Mouse (Mus musculus): ENCODE measurements at regions not wholly inside any gene's neighbourhood (a gene's known extent, or its start where the extent isn't known, plus 50 kb on each side); places are given as distances from the start of the nearest gene placed in this dataset.

DNA sequence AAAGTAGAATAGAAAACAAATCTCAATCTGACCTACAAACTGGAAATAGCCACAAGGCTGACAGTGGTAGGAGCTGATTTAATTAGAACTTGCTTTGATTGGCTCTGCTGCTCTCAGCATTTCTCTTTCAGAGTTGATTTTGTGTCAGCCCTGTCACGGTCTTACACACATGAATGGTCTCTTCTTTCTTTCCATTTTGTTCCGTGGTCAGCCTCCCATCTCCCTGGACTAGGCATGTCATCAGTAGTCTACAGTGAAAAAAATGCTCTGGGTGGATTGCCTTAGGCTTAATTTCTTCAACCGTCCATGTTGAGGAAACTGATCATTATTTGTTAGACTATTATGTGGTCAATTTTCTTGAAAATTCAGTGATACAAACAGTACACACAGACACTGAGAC lies 285.0 kb downstream of the Nup35 start:
- no peak overlapping the region for H3K4me3 ChIP-seq (ENCODE audit: low read depth, low read length)
- H3K4me2 ChIP-seq (ENCODE audit: low read depth) = no peak overlapping the region
- H3K27me3 ChIP-seq (ENCODE audit: control insufficient read depth, insufficient read depth, low read length) = no peaks in the 10 kb centered on the region
- H3K9me3 ChIP-seq (ENCODE audit: control insufficient read depth, low read length) = no peaks in the 10 kb centered on the region
- DNase-seq (ENCODE audit: low spot score) (no peak), ATAC-seq (ENCODE audit: insufficient read depth, low FRiP score, low TSS enrichment) (no peak)
- H3K4me1 ChIP-seq (ENCODE audit: control insufficient read depth, insufficient read depth, low read length) = no peaks in the 10 kb centered on the region
- H3K36me3 ChIP-seq (ENCODE audit: control insufficient read depth, insufficient read depth, low read length) = no peaks in the 10 kb centered on the region
- no peak overlapping the region for H3K9ac ChIP-seq (ENCODE audit: low read length)
- WGBS = 59% methylated on average over 3 of the region's 3 CpGs
- H3K27ac ChIP-seq (ENCODE audit: low read depth, low read length) = no peak overlapping the region

DNA sequence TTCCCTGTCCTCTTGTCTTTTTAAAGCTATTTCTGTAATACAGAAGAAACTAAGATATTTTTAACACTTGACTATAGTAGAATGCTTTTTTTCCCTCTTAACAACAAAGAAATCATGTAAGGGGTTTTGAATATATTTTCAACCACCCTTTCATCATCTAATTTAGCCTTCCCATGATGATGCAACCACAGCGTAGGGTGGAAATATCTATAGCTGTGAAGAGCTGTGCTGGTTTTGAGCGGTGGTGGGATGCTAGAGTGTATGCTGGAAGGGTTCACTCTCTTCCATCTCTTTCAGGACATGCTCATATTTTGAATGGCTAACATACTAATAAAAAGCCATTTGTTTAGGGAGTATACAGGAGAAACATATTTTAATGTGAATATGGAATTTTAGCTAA lies 296.4 kb downstream of the Nup35 start:
- 89% methylated on average over 2 of the region's 2 CpGs for WGBS
- no peak overlapping the region for H3K9ac ChIP-seq (ENCODE audit: low read length)
- no peaks in the 10 kb centered on the region for H3K9me3 ChIP-seq (ENCODE audit: control insufficient read depth, low read length)
- H3K36me3 ChIP-seq (ENCODE audit: control insufficient read depth, insufficient read depth, low read length) = no peaks in the 10 kb centered on the region
- H3K4me3 ChIP-seq (ENCODE audit: low read depth, low read length) = no peak overlapping the region
- no peaks in the 10 kb centered on the region for H3K27me3 ChIP-seq (ENCODE audit: control insufficient read depth, insufficient read depth, low read length)
- no peak overlapping the region for H3K4me2 ChIP-seq (ENCODE audit: low read depth)
- no peak for ATAC-seq (ENCODE audit: insufficient read depth, low FRiP score, low TSS enrichment)
- H3K4me1 ChIP-seq (ENCODE audit: control insufficient read depth, insufficient read depth, low read length) = no peaks in the 10 kb centered on the region
- DNase-seq (ENCODE audit: low spot score) = no peak
- H3K27ac ChIP-seq (ENCODE audit: low read depth, low read length) = no peak overlapping the region

- no peaks in the 10 kb centered on the region for H3K36me3 ChIP-seq (ENCODE audit: control insufficient read depth, insufficient read depth, low read length)
- H3K4me2 ChIP-seq (ENCODE audit: low read depth) = no peak overlapping the region
- H3K27me3 ChIP-seq (ENCODE audit: control insufficient read depth, insufficient read depth, low read length) = no peaks in the 10 kb centered on the region
- no peaks in the 10 kb centered on the region for H3K4me1 ChIP-seq (ENCODE audit: control insufficient read depth, insufficient read depth, low read length)
- 86% methylated on average over 3 of the region's 3 CpGs for WGBS
- no peak for ATAC-seq (ENCODE audit: insufficient read depth, low FRiP score, low TSS enrichment)
- H3K9me3 ChIP-seq (ENCODE audit: control insufficient read depth, low read length) = no peaks in the 10 kb centered on the region
- no peak overlapping the region for H3K9ac ChIP-seq (ENCODE audit: low read length)
- H3K27ac ChIP-seq (ENCODE audit: low read depth, low read length) = no peak overlapping the region
- no peak overlapping the region for H3K4me3 ChIP-seq (ENCODE audit: low read depth, low read length)
- no peak for DNase-seq (ENCODE audit: low spot score)
Observed at GRCm38 (mm10) chr2:80945521-80945920, 328.5 kb downstream of the Nup35 start.

- ATAC-seq (ENCODE audit: insufficient read depth, low FRiP score, low TSS enrichment) = no peak
- WGBS = 88% methylated on average over 5 of the region's 5 CpGs
- Histone ChIP-seq H3K9ac (ENCODE audit: low read length) (no peak overlapping the region), H3K4me1 (ENCODE audit: control insufficient read depth, insufficient read depth, low read length) (no peaks in the 10 kb centered on the region), H3K27ac (ENCODE audit: low read depth, low read length) (no peak overlapping the region), H3K4me3 (ENCODE audit: low read depth, low read length) (no peak overlapping the region), H3K4me2 (ENCODE audit: low read depth) (no peak overlapping the region), H3K9me3 (ENCODE audit: control insufficient read depth, low read length) (no peaks in the 10 kb centered on the region), H3K27me3 (ENCODE audit: control insufficient read depth, insufficient read depth, low read length) (no peaks in the 10 kb centered on the region), H3K36me3 (ENCODE audit: control insufficient read depth, insufficient read depth, low read length) (no peaks in the 10 kb centered on the region)
- no peak for DNase-seq (ENCODE audit: low spot score)
Observed at GRCm38 (mm10) chr2:80966766-80967165, 349.7 kb downstream of the Nup35 start.

GRCm38 (mm10) chr2:80967260-80967659 lies 350.2 kb downstream of the Nup35 start:
- no peak overlapping the region for H3K4me2 ChIP-seq (ENCODE audit: low read depth)
- H3K4me1 ChIP-seq (ENCODE audit: control insufficient read depth, insufficient read depth, low read length) = no peaks in the 10 kb centered on the region
- no peak overlapping the region for H3K9ac ChIP-seq (ENCODE audit: low read length)
- 85% methylated on average over 11 of the region's 11 CpGs for WGBS
- no peaks in the 10 kb centered on the region for H3K9me3 ChIP-seq (ENCODE audit: control insufficient read depth, low read length)
- H3K27me3 ChIP-seq (ENCODE audit: control insufficient read depth, insufficient read depth, low read length) = no peaks in the 10 kb centered on the region
- no peak overlapping the region for H3K27ac ChIP-seq (ENCODE audit: low read depth, low read length)
- DNase-seq (ENCODE audit: low spot score) (no peak), ATAC-seq (ENCODE audit: insufficient read depth, low FRiP score, low TSS enrichment) (no peak)
- no peaks in the 10 kb centered on the region for H3K36me3 ChIP-seq (ENCODE audit: control insufficient read depth, insufficient read depth, low read length)
- no peak overlapping the region for H3K4me3 ChIP-seq (ENCODE audit: low read depth, low read length)

DNA sequence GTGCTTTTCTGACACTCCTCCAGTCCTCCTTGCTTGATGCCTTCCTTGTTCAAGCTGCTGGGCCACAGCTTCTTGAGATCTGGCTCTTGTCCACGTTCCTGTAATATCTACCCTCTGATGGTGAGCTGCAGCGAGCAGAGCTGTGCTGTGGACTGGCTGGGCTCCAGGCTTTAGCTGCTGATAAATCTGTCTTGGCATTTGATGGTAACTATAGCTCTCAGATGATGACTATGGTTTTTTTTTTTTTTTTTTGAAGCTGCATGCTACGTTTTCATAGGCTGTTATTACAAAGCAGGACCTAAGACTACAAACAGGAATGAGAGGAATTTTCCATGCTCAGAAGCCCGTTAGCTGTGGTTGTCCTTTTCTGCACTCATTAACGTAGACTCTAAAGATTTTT lies 352.3 kb downstream of the Nup35 start:
- Histone ChIP-seq H3K27ac (ENCODE audit: low read depth, low read length) (no peak overlapping the region), H3K36me3 (ENCODE audit: control insufficient read depth, insufficient read depth, low read length) (no peaks in the 10 kb centered on the region), H3K4me1 (ENCODE audit: control insufficient read depth, insufficient read depth, low read length) (no peaks in the 10 kb centered on the region), H3K9me3 (ENCODE audit: control insufficient read depth, low read length) (no peaks in the 10 kb centered on the region), H3K27me3 (ENCODE audit: control insufficient read depth, insufficient read depth, low read length) (no peaks in the 10 kb centered on the region), H3K4me3 (ENCODE audit: low read depth, low read length) (no peak overlapping the region), H3K4me2 (ENCODE audit: low read depth) (no peak overlapping the region), H3K9ac (ENCODE audit: low read length) (no peak overlapping the region)
- DNase-seq (ENCODE audit: low spot score) (no peak), ATAC-seq (ENCODE audit: insufficient read depth, low FRiP score, low TSS enrichment) (no peak)
- 86% methylated on average over 5 of the region's 5 CpGs for WGBS

- H3K27ac ChIP-seq (ENCODE audit: low read depth, low read length) = no peak overlapping the region
- no peak for ATAC-seq (ENCODE audit: insufficient read depth, low FRiP score, low TSS enrichment)
- H3K4me2 ChIP-seq (ENCODE audit: low read depth) = no peak overlapping the region
- no peaks in the 10 kb centered on the region for H3K27me3 ChIP-seq (ENCODE audit: control insufficient read depth, insufficient read depth, low read length)
- H3K4me1 ChIP-seq (ENCODE audit: control insufficient read depth, insufficient read depth, low read length) = no peaks in the 10 kb centered on the region
- H3K36me3 ChIP-seq (ENCODE audit: control insufficient read depth, insufficient read depth, low read length) = no peaks in the 10 kb centered on the region
- WGBS = 79% methylated on average over 2 of the region's 2 CpGs
- no peaks in the 10 kb centered on the region for H3K9me3 ChIP-seq (ENCODE audit: control insufficient read depth, low read length)
- no peak overlapping the region for H3K9ac ChIP-seq (ENCODE audit: low read length)
- DNase-seq (ENCODE audit: low spot score) = no peak
- no peak overlapping the region for H3K4me3 ChIP-seq (ENCODE audit: low read depth, low read length)
Observed at GRCm38 (mm10) chr2:80973217-80973616, 356.2 kb downstream of the Nup35 start.

DNA sequence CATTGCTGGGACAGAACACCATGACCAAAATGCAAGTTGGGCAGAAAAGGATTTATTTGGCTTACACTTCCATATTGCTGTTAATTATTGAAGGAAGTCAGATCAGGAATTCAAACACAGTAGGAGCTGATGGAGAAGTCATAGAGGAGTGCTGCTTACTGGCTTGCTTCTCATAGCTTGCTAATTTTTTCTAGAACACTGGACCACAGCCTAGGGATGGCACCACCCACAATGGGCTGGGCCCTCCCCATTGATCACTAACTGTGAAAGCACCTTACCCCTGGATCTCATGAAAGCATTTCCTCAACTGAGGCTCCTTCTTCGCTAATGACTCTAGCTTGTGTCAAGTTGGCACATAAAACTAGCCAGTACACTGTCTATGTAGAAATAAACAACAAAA lies 381.3 kb downstream of the Nup35 start:
- DNase-seq (ENCODE audit: low spot score) (no peak), ATAC-seq (ENCODE audit: insufficient read depth, low FRiP score, low TSS enrichment) (no peak)
- Histone ChIP-seq H3K4me1 (ENCODE audit: control insufficient read depth, insufficient read depth, low read length) (no peaks in the 10 kb centered on the region), H3K27me3 (ENCODE audit: control insufficient read depth, insufficient read depth, low read length) (no peaks in the 10 kb centered on the region), H3K4me3 (ENCODE audit: low read depth, low read length) (no peak overlapping the region), H3K27ac (ENCODE audit: low read depth, low read length) (no peak overlapping the region), H3K36me3 (ENCODE audit: control insufficient read depth, insufficient read depth, low read length) (no peaks in the 10 kb centered on the region), H3K4me2 (ENCODE audit: low read depth) (no peak overlapping the region), H3K9ac (ENCODE audit: low read length) (no peak overlapping the region), H3K9me3 (ENCODE audit: control insufficient read depth, low read length) (no peaks in the 10 kb centered on the region)
- WGBS = 89% methylated on average over 1 of the region's 1 CpGs

GRCm38 (mm10) chr2:81007071-81007470 lies 390.0 kb downstream of the Nup35 start:
- H3K4me2 ChIP-seq (ENCODE audit: low read depth) = no peak overlapping the region
- DNase-seq (ENCODE audit: low spot score) = no peak
- ATAC-seq (ENCODE audit: insufficient read depth, low FRiP score, low TSS enrichment) = no peak
- no peak overlapping the region for H3K4me3 ChIP-seq (ENCODE audit: low read depth, low read length)
- H3K27ac ChIP-seq (ENCODE audit: low read depth, low read length) = no peak overlapping the region
- 84% methylated on average over 11 of the region's 11 CpGs for WGBS
- H3K4me1 ChIP-seq (ENCODE audit: control insufficient read depth, insufficient read depth, low read length) = no peaks in the 10 kb centered on the region
- no peaks in the 10 kb centered on the region for H3K9me3 ChIP-seq (ENCODE audit: control insufficient read depth, low read length)
- H3K27me3 ChIP-seq (ENCODE audit: control insufficient read depth, insufficient read depth, low read length) = no peaks in the 10 kb centered on the region
- H3K36me3 ChIP-seq (ENCODE audit: control insufficient read depth, insufficient read depth, low read length) = no peaks in the 10 kb centered on the region
- no peak overlapping the region for H3K9ac ChIP-seq (ENCODE audit: low read length)
